Mouse (Mus musculus): Measurements from ENCODE around the gene Gm45234. TPM values are rescaled to one million over a fixed set of nuclear protein-coding genes. Genes with fewer than 3 reads are reported as not detected.

Gene Gm45234
- polyA plus RNA-seq, 2 experiments = not detected

- no peak for ATAC-seq (ENCODE audit: low FRiP score, low read depth)
- no peaks in the 10 kb centered on the region for H3K4me1 ChIP-seq (ENCODE audit: control insufficient read depth, insufficient read depth, low read length)
- no peak for DNase-seq (ENCODE audit: low spot score)
- H3K4me3 ChIP-seq (replicated peaks; ENCODE audit: low read length) = no peak overlapping the region
- no peak overlapping the region for H3K27ac ChIP-seq (replicated peaks; ENCODE audit: low read depth, low read length)
- 79% methylated on average over 7 of the region's 7 CpGs for WGBS
- no peak overlapping the region for H3K4me2 ChIP-seq (replicated peaks; ENCODE audit: low read depth, low read length, severe bottlenecking)
- H3K36me3 ChIP-seq (ENCODE audit: control insufficient read depth, insufficient read depth, low read length) = no peaks in the 10 kb centered on the region
- H3K9me3 ChIP-seq (ENCODE audit: control insufficient read depth, low read length) = no peaks in the 10 kb centered on the region
- H3K27me3 ChIP-seq (ENCODE audit: control insufficient read depth, insufficient read depth, low read length) = no peaks in the 10 kb centered on the region
- no peak overlapping the region for H3K9ac ChIP-seq (ENCODE audit: low read depth, low read length, severe bottlenecking)
- no peak for TF ChIP-seq POLR2A (IDR thresholded peaks at IDR 0.05; ENCODE audit: borderline replicate concordance, extremely low read depth, insufficient read depth, insufficient read length)
Observed at GRCm38 (mm10) chr6:124731038-124731437, 24.8 kb downstream of the Gm45234 start.

- Histone ChIP-seq H3K27ac (replicated peaks; ENCODE audit: low read depth, low read length) (no peak overlapping the region), H3K4me1 (ENCODE audit: control insufficient read depth, insufficient read depth, low read length) (no peaks in the 10 kb centered on the region), H3K27me3 (ENCODE audit: control insufficient read depth, insufficient read depth, low read length) (no peaks in the 10 kb centered on the region), H3K9me3 (ENCODE audit: control insufficient read depth, low read length) (no peaks in the 10 kb centered on the region), H3K4me3 (replicated peaks; ENCODE audit: low read length) (no peak overlapping the region), H3K4me2 (replicated peaks; ENCODE audit: low read depth, low read length, severe bottlenecking) (no peak overlapping the region), H3K9ac (ENCODE audit: low read depth, low read length, severe bottlenecking) (no peak overlapping the region), H3K36me3 (ENCODE audit: control insufficient read depth, insufficient read depth, low read length) (no peaks in the 10 kb centered on the region)
- ATAC-seq (ENCODE audit: low FRiP score, low read depth) (no peak), DNase-seq (ENCODE audit: low spot score) (no peak)
- WGBS = 83% methylated on average over 8 of the region's 8 CpGs
- no peak for TF ChIP-seq POLR2A (IDR thresholded peaks at IDR 0.05; ENCODE audit: borderline replicate concordance, extremely low read depth, insufficient read depth, insufficient read length)
Observed at GRCm38 (mm10) chr6:124729850-124730705, 25.7 kb downstream of the Gm45234 start.

- H3K4me3 ChIP-seq (replicated peaks; ENCODE audit: low read length) = no peak overlapping the region
- ATAC-seq (ENCODE audit: low FRiP score, low read depth) = no peak
- H3K4me2 ChIP-seq (replicated peaks; ENCODE audit: low read depth, low read length, severe bottlenecking) = no peak overlapping the region
- DNase-seq (ENCODE audit: low spot score) = no peak
- no peaks in the 10 kb centered on the region for H3K36me3 ChIP-seq (ENCODE audit: control insufficient read depth, insufficient read depth, low read length)
- no peak overlapping the region for H3K27ac ChIP-seq (replicated peaks; ENCODE audit: low read depth, low read length)
- H3K4me1 ChIP-seq (ENCODE audit: control insufficient read depth, insufficient read depth, low read length) = no peaks in the 10 kb centered on the region
- no peaks in the 10 kb centered on the region for H3K27me3 ChIP-seq (ENCODE audit: control insufficient read depth, insufficient read depth, low read length)
- no peaks in the 10 kb centered on the region for H3K9me3 ChIP-seq (ENCODE audit: control insufficient read depth, low read length)
- 92% methylated on average over 10 of the region's 10 CpGs for WGBS
- TF ChIP-seq POLR2A (IDR thresholded peaks at IDR 0.05; ENCODE audit: borderline replicate concordance, extremely low read depth, insufficient read depth, insufficient read length) = no peak
- H3K9ac ChIP-seq (ENCODE audit: low read depth, low read length, severe bottlenecking) = no peak overlapping the region
Observed at GRCm38 (mm10) chr6:124728621-124729020, 27.2 kb downstream of the Gm45234 start.

GRCm38 (mm10) chr6:124724472-124724871 is 31.3 kb downstream of the Gm45234 start:
- no peak overlapping the region for H3K4me3 ChIP-seq (replicated peaks; ENCODE audit: low read length)
- H3K4me2 ChIP-seq (replicated peaks; ENCODE audit: low read depth, low read length, severe bottlenecking) = no peak overlapping the region
- no peak overlapping the region for H3K27ac ChIP-seq (replicated peaks; ENCODE audit: low read depth, low read length)
- ATAC-seq (ENCODE audit: low FRiP score, low read depth) = no peak
- no peaks in the 10 kb centered on the region for H3K27me3 ChIP-seq (ENCODE audit: control insufficient read depth, insufficient read depth, low read length)
- no peaks in the 10 kb centered on the region for H3K36me3 ChIP-seq (ENCODE audit: control insufficient read depth, insufficient read depth, low read length)
- TF ChIP-seq POLR2A (IDR thresholded peaks at IDR 0.05; ENCODE audit: borderline replicate concordance, extremely low read depth, insufficient read depth, insufficient read length) = no peak
- 82% methylated on average over 10 of the region's 10 CpGs for WGBS
- H3K9ac ChIP-seq (ENCODE audit: low read depth, low read length, severe bottlenecking) = no peak overlapping the region
- H3K9me3 ChIP-seq (ENCODE audit: control insufficient read depth, low read length) = no peaks in the 10 kb centered on the region
- DNase-seq (ENCODE audit: low spot score) = no peak
- H3K4me1 ChIP-seq (ENCODE audit: control insufficient read depth, insufficient read depth, low read length) = no peaks in the 10 kb centered on the region

- Histone ChIP-seq H3K4me1 (ENCODE audit: control insufficient read depth, insufficient read depth, low read length) (no peaks in the 10 kb centered on the region), H3K9me3 (ENCODE audit: control insufficient read depth, low read length) (no peaks in the 10 kb centered on the region), H3K27me3 (ENCODE audit: control insufficient read depth, insufficient read depth, low read length) (no peaks in the 10 kb centered on the region), H3K9ac (ENCODE audit: low read depth, low read length, severe bottlenecking) (no peak overlapping the region), H3K4me3 (replicated peaks; ENCODE audit: low read length) (no peak overlapping the region), H3K4me2 (replicated peaks; ENCODE audit: low read depth, low read length, severe bottlenecking) (no peak overlapping the region), H3K36me3 (ENCODE audit: control insufficient read depth, insufficient read depth, low read length) (no peaks in the 10 kb centered on the region), H3K27ac (replicated peaks; ENCODE audit: low read depth, low read length) (no peak overlapping the region)
- no peak for TF ChIP-seq POLR2A (IDR thresholded peaks at IDR 0.05; ENCODE audit: borderline replicate concordance, extremely low read depth, insufficient read depth, insufficient read length)
- ATAC-seq (ENCODE audit: low FRiP score, low read depth) = no peak
- 74% methylated on average over 8 of the region's 8 CpGs for WGBS
- no peak for DNase-seq (ENCODE audit: low spot score)
Observed at GRCm38 (mm10) chr6:124723541-124723940, 32.3 kb downstream of the Gm45234 start.
